Mouse (Mus musculus) cerebellum, postnatal 36 days (tissue): ENCODE data around the gene Colgalt2.

Experiments
- DNase-seq, 2 experiments: peaks; one replicate each; pipeline ENCODE4 v3.0.0; 2021 to 2022; ENCODE audit warnings: mixed read lengths in 2 of 2

Gene Colgalt2

DNA sequence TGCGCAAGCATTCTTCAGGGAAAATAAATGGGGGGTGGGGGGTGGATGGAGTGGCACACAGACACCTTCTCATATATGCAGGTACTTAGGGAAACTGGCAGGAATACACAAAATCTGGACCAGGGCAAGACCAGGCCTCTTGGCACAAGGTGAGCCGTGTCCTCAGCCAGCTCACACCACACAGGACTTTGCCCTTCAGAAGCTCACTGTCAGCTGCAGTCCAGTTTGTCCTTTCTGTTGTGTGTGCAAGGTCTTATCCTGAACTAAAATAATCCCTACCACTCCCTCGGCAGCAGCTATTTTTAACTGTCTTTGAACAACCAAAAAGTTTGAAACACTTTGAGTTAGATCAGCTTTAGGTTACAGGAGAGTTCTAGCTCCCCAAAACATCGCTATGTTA is 139.2 kb downstream of the Colgalt2 start:
- DNase-seq, result no peak

GRCm38 (mm10) chr1:152540304-152540887 is 140.8 kb downstream of the Colgalt2 start:
- no peak for DNase-seq

GRCm38 (mm10) chr1:152542747-152543378 is 143.2 kb downstream of the Colgalt2 start:
- no peak for DNase-seq

DNA sequence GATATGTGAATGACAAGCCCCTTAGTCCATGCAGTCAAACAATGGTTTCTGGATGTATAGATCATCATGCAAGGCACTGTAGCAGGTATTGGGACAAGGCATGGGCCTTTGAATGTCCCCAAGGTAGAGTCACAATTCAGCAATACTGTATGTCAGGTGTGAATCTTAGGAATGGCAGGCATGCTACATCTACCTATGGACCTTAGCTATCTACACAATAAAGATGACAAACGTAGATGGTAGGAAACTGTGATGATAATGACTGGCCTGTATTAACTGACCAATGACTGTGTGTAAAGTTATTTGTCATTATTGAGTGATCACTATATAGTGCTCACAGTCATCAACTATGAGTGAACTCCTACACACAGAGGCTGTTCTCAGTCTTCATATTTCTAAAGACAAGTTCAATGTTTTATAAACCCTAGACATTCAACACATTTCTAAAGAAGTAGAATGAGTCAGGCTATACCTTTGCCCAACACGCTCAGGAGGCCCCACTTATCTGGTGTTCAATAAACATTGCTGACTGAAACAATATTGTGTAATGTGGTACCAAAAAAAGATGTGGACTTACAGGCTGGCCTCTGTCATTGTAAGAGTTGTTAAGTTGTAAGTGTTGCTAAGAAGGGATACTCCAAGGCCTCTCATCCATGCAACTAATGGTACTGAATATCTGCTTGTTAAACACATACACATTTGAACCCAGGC is 144.0 kb downstream of the Colgalt2 start:
- no peak for DNase-seq

DNA sequence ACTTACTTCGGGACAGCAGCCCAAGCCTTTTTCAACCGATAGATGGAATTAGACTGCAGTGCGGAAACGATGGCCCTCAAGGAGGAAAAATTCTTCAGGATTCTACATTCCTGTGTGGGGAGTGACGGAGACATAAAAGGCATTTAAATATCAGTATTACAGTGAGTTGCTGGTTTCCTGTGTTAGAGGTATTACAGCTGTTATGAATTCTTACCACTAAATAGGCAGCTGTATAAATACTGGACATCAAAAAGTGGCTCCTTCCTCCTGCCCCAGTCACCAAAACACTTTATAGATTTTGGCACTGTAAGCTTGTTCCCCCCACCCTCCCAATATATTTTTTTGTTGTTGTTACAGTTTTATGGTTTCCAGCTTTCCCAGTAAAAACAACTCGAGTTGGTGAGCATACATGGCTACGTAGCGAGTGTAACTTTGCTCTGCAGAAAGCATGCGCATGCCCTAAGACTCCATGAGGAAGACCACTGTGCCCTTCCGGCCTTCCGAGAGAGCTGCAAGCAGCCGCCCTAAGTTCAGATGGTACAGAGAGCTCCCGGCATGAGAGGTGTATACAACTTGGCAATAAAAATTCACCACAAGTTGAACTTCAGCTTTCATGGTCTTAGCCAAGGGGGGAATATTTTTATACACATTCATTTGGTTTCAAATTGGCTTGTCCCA is 149.6 kb downstream of the Colgalt2 start:
- DNase-seq, result no peak

DNA sequence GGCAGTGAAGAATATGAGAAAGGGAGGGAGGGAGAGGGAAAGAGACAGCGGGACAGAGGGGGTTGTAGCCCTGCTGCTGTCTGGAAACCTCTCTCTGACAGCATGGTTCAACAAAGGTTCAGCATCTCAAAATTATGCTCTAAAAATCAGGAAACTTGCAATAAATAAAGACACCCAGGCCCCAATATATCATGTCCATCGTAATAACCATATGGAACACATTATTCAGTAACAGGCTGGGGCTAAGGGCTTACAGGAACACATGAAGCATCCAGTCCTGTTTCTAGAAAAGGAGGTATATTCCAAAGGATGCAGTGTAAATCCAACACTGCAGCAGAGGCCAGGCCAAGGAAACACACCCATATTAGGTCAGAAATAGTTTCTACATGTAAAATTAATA is 150.9 kb downstream of the Colgalt2 start:
- no peak for DNase-seq

DNA sequence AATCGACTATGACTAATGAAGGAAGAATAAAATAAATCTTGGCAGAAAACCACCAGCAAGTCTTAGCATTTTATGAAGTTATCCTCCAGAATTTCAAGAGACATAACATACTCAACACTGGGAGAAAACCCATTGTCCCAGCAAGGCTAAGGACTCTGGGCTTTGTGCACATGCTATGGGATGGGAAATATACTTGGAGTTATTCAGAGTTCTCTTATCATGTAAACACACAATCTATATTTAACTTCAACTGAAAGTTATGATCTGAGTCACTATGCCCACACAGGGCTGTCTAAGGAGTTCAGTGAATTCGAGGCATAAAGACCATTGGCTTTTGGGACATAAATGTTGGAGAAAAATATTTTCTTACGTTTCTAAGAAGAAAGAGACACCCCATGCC is 151.3 kb downstream of the Colgalt2 start:
- DNase-seq, result no peak

- DNase-seq, result no peak
Observed at GRCm38 (mm10) chr1:152553912-152554547, 154.4 kb downstream of the Colgalt2 start.

- DNase-seq, result no peak
Observed at GRCm38 (mm10) chr1:152555944-152556573, 156.4 kb downstream of the Colgalt2 start.

GRCm38 (mm10) chr1:152556576-152557281 is 157.1 kb downstream of the Colgalt2 start:
- DNase-seq, result no peak
